Mouse (Mus musculus) heart, embryonic 15.5 days (tissue): ENCODE measurements around the gene Apoc2. TPM values are rescaled to one million over a fixed set of nuclear protein-coding genes. Genes with fewer than 3 reads are reported as not detected.

Source experiments
- ATAC-seq: fragments of 200-750 bp; cut with Nextera tagmentation; replicated peaks from 2 replicates; pipeline ENCODE4 v1.8.0; 2017; ENCODE audit warnings: low read depth, moderate TSS enrichment; ENCODE audit not compliant: insufficient number of reproducible peaks, insufficient read depth, low FRiP score
- H3K27ac ChIP-seq: fragments of 300-500 bp; sonication (generic); 2 replicates; pipeline ENCODE4 v1.5.1; 2015; ENCODE audit warnings: mild to moderate bottlenecking, inconsistent platforms
- H3K27me3 ChIP-seq: fragments of 300-500 bp; sonication (generic); 2 replicates; pipeline ENCODE4 v1.6.1; 2015; ENCODE audit warnings: inconsistent platforms
- H3K36me3 ChIP-seq: fragments of 300-500 bp; sonication (generic); 2 replicates; pipeline ENCODE4 v1.6.1; 2015; ENCODE audit warnings: mild to moderate bottlenecking, inconsistent platforms
- H3K4me1 ChIP-seq: fragments of 300-500 bp; sonication (generic); replicated peaks from 2 replicates; pipeline ENCODE4 v1.6.1; 2015; ENCODE audit warnings: inconsistent platforms
- H3K4me2 ChIP-seq: fragments of 300-500 bp; sonication (generic); 2 replicates; pipeline ENCODE4 v1.6.1; 2015; ENCODE audit warnings: inconsistent platforms, mild to moderate bottlenecking, moderate library complexity
- H3K4me3 ChIP-seq: fragments of 300-500 bp; sonication (generic); 2 replicates; pipeline ENCODE4 v1.5.1; 2015; ENCODE audit warnings: mild to moderate bottlenecking, inconsistent platforms
- H3K9ac ChIP-seq: fragments of 300-500 bp; sonication (generic); 2 replicates; pipeline ENCODE4 v1.6.1; 2015; ENCODE audit warnings: mild to moderate bottlenecking, inconsistent platforms
- H3K9me3 ChIP-seq: fragments of 300-500 bp; sonication (generic); replicated peaks from 2 replicates; pipeline ENCODE4 v1.6.1; 2016; ENCODE audit warnings: inconsistent platforms
- WGBS: fragments of 180-500 bp; shearing (Covaris S2); methylation state at CpG from one replicate; pipeline ENCODE4 v1.1.7; 2015; ENCODE audit warnings: mixed read lengths; 5-methylcytosine and 5-hydroxymethylcytosine counted together
- polyA plus RNA-seq: library from polyadenylated mRNA; unstranded; fragments of >200 nt; fragmentation: Nextera tagmentation; extraction: Ambion mirVana; gene quantifications from 2 replicates; pipeline ENCODE4 v1.2.1, GENCODE M21; 2015

Apoc2 gene
- 2.0 and 7.9 TPM in 2 replicates for polyA plus RNA-seq

DNA sequence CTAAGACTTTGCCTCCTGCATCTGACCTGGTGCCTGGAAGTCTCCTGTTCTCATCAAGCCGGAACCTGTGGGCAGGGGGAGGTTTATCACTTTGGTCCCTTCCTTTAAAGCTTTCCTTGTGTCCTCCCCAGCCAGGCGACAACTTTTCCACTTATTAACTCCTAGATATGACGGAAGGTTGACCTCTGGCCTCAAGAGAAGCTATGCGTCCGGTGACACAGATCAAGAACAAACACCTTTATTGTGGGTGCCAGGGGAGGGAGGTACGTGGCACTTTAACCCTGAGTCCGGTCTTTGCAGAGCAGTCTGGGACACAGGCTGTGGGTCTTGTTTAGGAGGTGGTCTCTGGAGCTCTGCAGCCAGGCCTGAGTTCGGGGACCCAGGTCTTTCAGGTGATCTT, at the start of gene Apoc2:
Apoc2 (minus strand) TSS at position 70 of the 400 bp plus-strand sequence.
- Histone ChIP-seq H3K36me3 (no peaks in the 10 kb centered on the region), H3K27ac (no peak within 1 kb of the TSS), H3K4me1 (peaks cover 5% of the 10 kb centered on the region; the same call in 1 of the 2 replicates), H3K9ac (no peak within 1 kb of the TSS), H3K27me3 (no peaks in the 10 kb centered on the region), H3K4me2 (no peak within 1 kb of the TSS), H3K4me3 (no peak within 1 kb of the TSS), H3K9me3 (no peaks in the 10 kb centered on the region)
- 64% methylated on average over 8 of the region's 8 CpGs for WGBS
- no peak for ATAC-seq

- no peaks in the 10 kb centered on the region for H3K27me3 ChIP-seq
- WGBS: 86% methylated on average over 4 of the region's 4 CpGs
- H3K9ac ChIP-seq: no peak overlapping the region
- no peak for ATAC-seq
- no peak overlapping the region for H3K4me3 ChIP-seq
- H3K27ac ChIP-seq: no peak overlapping the region
- H3K4me1 ChIP-seq: no peaks in the 10 kb centered on the region
- no peak overlapping the region for H3K4me2 ChIP-seq
- no peaks in the 10 kb centered on the region for H3K9me3 ChIP-seq
- peaks cover 63% of the 10 kb centered on the region for H3K36me3 ChIP-seq
Observed at GRCm38 (mm10) chr7:19726541-19726940, 48.8 kb upstream of the Apoc2 start.

DNA sequence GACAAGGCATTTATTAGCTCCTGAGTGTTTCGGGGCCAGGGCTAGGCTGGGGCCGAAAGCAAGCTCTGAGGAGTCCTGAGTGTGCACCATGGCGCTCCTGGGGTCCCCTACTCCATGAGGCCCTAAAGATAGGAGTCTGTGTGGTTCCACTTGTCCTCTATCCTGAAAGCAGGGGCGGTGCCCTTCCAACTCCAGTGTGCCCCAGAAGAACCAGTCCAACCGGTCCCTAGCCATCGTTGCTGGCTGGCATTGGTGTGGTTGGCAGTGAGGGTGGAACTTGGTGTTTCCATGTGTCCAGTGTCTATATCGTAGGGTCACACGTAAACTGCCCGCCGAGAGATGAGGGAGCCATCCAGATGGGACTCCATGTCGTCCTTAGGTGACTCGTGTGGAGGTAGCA, 46.4 kb upstream of the Apoc2 start:
- Histone ChIP-seq H3K36me3 (peaks cover 55% of the 10 kb centered on the region), H3K9me3 (no peaks in the 10 kb centered on the region; the same call in 1 of the 2 replicates), H3K4me3 (no peak overlapping the region), H3K27ac (no peak overlapping the region), H3K9ac (no peak overlapping the region), H3K27me3 (no peaks in the 10 kb centered on the region), H3K4me1 (no peaks in the 10 kb centered on the region), H3K4me2 (no peak overlapping the region)
- ATAC-seq: no peak
- WGBS: 94% methylated on average over 12 of the region's 12 CpGs

DNA sequence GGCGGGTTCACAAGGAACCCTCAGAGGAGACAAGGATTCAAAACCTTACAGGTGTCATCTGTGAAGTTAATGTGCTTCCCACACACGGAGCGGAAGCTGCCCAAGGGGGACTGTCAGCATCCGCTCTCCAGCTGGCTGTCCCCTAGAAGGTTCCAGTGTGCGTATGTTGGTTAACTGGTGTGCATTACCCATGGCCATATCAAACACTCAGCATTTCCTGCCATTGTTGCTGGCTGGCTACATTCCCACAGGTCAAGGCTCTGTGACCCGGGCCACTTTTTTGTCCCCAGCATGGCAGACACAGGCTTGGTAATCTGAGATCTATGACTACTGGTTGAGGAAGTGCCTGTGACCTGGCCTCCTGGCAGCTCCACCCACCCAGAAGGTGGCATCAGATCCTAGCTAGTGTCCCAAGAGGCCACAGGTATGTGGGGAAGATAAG, 45.0 kb upstream of the Apoc2 start:
- ATAC-seq: peak; percentile 54

GRCm38 (mm10) chr7:19719200-19719599, 41.5 kb upstream of the Apoc2 start:
- no peak for ATAC-seq
- 91% methylated on average over 4 of the region's 4 CpGs for WGBS
- Histone ChIP-seq H3K4me1 (peaks cover 17% of the 10 kb centered on the region), H3K9ac (no peak overlapping the region), H3K4me3 (no peak overlapping the region), H3K9me3 (no peaks in the 10 kb centered on the region; the same call in 1 of the 2 replicates), H3K36me3 (peaks cover 20% of the 10 kb centered on the region), H3K4me2 (no peak overlapping the region), H3K27ac (no peak overlapping the region), H3K27me3 (no peaks in the 10 kb centered on the region)

More for the DNA sequence above, 45.0 kb upstream of the Apoc2 start:
- H3K9ac ChIP-seq: no peak overlapping the region
- no peak overlapping the region for H3K4me2 ChIP-seq
- H3K27me3 ChIP-seq: no peaks in the 10 kb centered on the region
- H3K9me3 ChIP-seq: no peaks in the 10 kb centered on the region; the same call in 1 of the 2 replicates
- H3K4me3 ChIP-seq: no peak overlapping the region
- 75% methylated on average over 6 of the region's 6 CpGs for WGBS
- H3K36me3 ChIP-seq: peaks cover 42% of the 10 kb centered on the region
- no peaks in the 10 kb centered on the region for H3K4me1 ChIP-seq
- H3K27ac ChIP-seq: peak overlapping the region; percentile 60

- Histone ChIP-seq H3K4me2 (no peak overlapping the region), H3K27ac (no peak overlapping the region), H3K9me3 (no peaks in the 10 kb centered on the region; the same call in 1 of the 2 replicates), H3K9ac (no peak overlapping the region), H3K4me1 (peaks cover 25% of the 10 kb centered on the region), H3K36me3 (peaks cover 22% of the 10 kb centered on the region), H3K27me3 (no peaks in the 10 kb centered on the region), H3K4me3 (no peak overlapping the region)
- no peak for ATAC-seq
- 89% methylated on average over 5 of the region's 5 CpGs for WGBS
Observed at GRCm38 (mm10) chr7:19718297-19718952, 40.7 kb upstream of the Apoc2 start.

DNA sequence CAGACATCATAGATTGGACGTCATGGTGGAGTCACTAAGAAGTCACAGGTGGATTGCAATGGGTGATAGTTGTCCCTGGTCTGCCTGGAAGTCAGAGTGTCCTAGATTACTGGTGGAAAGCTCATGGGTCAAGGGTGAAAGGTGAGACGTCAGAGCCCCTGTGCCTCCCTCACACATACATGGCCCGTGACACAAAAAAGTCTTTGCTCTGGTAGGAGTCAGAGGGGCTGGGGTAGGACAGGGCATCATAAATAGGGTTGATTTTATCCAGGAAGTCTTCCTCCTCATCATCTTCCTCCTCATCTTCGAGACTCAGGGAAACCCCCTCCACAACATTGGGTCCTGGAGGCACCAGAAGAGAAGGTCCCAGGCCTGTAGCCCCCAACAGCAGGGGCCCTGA, 39.6 kb upstream of the Apoc2 start:
- H3K4me3 ChIP-seq: no peak overlapping the region
- H3K36me3 ChIP-seq: peaks cover 33% of the 10 kb centered on the region
- 80% methylated on average over 4 of the region's 4 CpGs for WGBS

GRCm38 (mm10) chr7:19716822-19717221, 39.1 kb upstream of the Apoc2 start:
- 0 out of 2 replicates have a peak overlapping the region, but pooled peaks have one; percentile 49 for H3K4me3 ChIP-seq

More for the DNA sequence above, 39.6 kb upstream of the Apoc2 start:
- Histone ChIP-seq H3K9me3 (no peaks in the 10 kb centered on the region; the same call in 1 of the 2 replicates), H3K27ac (no peak overlapping the region), H3K4me2 (no peak overlapping the region), H3K9ac (no peak overlapping the region), H3K27me3 (no peaks in the 10 kb centered on the region), H3K4me1 (peaks cover 29% of the 10 kb centered on the region)
- no peak for ATAC-seq

DNA sequence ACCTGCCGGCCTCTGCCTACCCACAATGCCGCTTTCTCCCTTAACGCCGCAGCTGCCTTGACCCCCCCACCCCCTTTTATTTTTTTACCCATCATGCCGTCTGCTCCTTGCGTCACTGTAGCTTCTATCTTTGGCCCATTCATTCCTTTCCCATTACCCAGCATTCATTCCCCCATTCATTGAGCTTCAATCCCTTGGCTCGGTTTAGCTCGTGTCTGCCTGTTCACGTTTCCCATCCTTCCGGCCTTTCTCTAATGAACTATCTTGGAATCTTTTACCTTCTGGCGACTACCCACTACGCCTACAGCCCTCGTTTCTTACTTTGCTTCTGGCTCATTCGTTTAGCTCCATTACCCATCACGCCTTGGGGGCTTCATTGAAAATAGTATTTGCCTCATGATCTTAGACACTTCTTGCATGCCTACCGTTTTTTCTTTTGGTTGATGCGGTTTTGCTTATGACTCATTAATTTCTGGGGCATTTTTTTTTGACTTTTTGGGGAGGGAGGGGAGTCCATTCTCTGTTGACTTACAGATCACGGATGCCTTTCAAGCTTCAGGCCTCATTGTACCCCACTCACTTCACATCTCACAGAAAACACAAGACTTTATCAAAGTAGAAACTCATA, 38.4 kb upstream of the Apoc2 start:
- Histone ChIP-seq H3K4me3 (peak overlapping the region; percentile 49), H3K27me3 (no peaks in the 10 kb centered on the region), H3K27ac (peak overlapping the region; percentile 89), H3K9me3 (no peaks in the 10 kb centered on the region; the same call in 1 of the 2 replicates), H3K9ac (peak overlapping the region; percentile 53), H3K4me1 (peaks cover 29% of the 10 kb centered on the region), H3K4me2 (peak overlapping the region; percentile 82), H3K36me3 (peaks cover 43% of the 10 kb centered on the region)
- WGBS: 5% methylated on average over 18 of the region's 18 CpGs
- no peak for ATAC-seq

More at GRCm38 (mm10) chr7:19716822-19717221, 39.1 kb upstream of the Apoc2 start:
- H3K27me3 ChIP-seq: no peaks in the 10 kb centered on the region
- H3K4me1 ChIP-seq: peaks cover 29% of the 10 kb centered on the region
- no peaks in the 10 kb centered on the region; the same call in 1 of the 2 replicates for H3K9me3 ChIP-seq
- peaks cover 38% of the 10 kb centered on the region for H3K36me3 ChIP-seq
- WGBS: 66% methylated on average over 2 of the region's 2 CpGs
- no peak for ATAC-seq
- peak overlapping the region; percentile 89 for H3K27ac ChIP-seq
- H3K4me2 ChIP-seq: peak overlapping the region; percentile 82
- H3K9ac ChIP-seq: 0 out of 2 replicates have a peak overlapping the region, but pooled peaks have one; percentile 53

- Histone ChIP-seq H3K9ac (peak within 1 kb of the TSS; percentile 99), H3K9me3 (no peaks in the 10 kb centered on the region), H3K36me3 (peaks cover 43% of the 10 kb centered on the region), H3K4me3 (peak within 1 kb of the TSS; percentile 100), H3K27me3 (no peaks in the 10 kb centered on the region), H3K4me1 (peaks cover 29% of the 10 kb centered on the region), H3K27ac (peak within 1 kb of the TSS; percentile 91), H3K4me2 (peak within 1 kb of the TSS; percentile 88)
- ATAC-seq: peak; percentile 98
- under 1% methylated on average over 59 of the region's 59 CpGs for WGBS
Observed at GRCm38 (mm10) chr7:19715239-19716054, 37.7 kb upstream of the Apoc2 start, which contains the start of gene Tomm40. TSS of gene Tomm40 (minus strand) at chr7:19715438.

DNA sequence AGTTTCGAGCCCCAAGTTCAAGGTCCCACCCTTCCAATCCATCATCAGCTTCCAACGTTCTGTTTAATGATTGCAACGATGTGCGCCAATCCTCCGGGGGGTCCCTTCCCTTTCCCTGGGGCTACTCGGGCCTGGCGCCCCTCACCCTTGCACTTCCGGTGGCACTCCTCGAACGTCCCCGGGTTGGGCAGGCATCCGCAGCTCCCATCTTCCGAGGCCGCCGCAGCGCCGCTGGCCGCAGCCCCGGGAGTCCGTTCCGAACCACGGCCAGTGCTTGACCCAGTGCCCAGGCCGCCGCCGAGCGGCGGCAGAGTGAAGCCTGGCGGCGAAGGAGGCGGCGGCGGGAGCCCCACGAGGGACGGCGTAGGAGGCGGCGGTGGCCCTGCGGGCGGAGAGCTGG, 37.1 kb upstream of the Apoc2 start:
- under 1% methylated on average over 39 of the region's 39 CpGs for WGBS

More for the DNA sequence above, 37.1 kb upstream of the Apoc2 start:
- Histone ChIP-seq H3K9ac (peak overlapping the region; percentile 99), H3K27ac (peak overlapping the region; percentile 91), H3K27me3 (no peaks in the 10 kb centered on the region), H3K9me3 (no peaks in the 10 kb centered on the region), H3K4me3 (peak overlapping the region; percentile 100), H3K4me1 (peaks cover 29% of the 10 kb centered on the region), H3K36me3 (peaks cover 47% of the 10 kb centered on the region), H3K4me2 (peak overlapping the region; percentile 88)
- ATAC-seq: peak; percentile 0; the same call in 1 of the 2 replicates
